Mouse (Mus musculus) cortical plate, adult 2 months (tissue): Measurements from ENCODE around the gene Cwc22.

Experiments used
- CTCF ChIP-seq: fragments of 200-500 bp; IDR thresholded peaks from 2 replicates; pipeline ENCODE4 v1.5.1; 2011; ENCODE audit warnings: mild to moderate bottlenecking, control low read depth, low read length; ENCODE audit not compliant: insufficient read depth; ENCODE audit errors: extremely low read depth
- POLR2A ChIP-seq: fragments of 200-500 bp; IDR thresholded peaks from 2 replicates; pipeline ENCODE4 v1.6.1; 2011; ENCODE audit warnings: mild to moderate bottlenecking, low read length, control low read depth; ENCODE audit not compliant: insufficient read depth; ENCODE audit errors: extremely low read depth

GRCm38 (mm10) chr2:77925997-77926396 lies 20.2 kb downstream of the Cwc22 start:
- TF ChIP-seq CTCF (no peak), POLR2A (no peak)
